Mouse (Mus musculus): ENCODE measurements at regions not wholly inside any gene's neighbourhood (a gene's known extent, or its start where the extent isn't known, plus 50 kb on each side); places are given as distances from the start of the nearest gene placed in this dataset.

DNA sequence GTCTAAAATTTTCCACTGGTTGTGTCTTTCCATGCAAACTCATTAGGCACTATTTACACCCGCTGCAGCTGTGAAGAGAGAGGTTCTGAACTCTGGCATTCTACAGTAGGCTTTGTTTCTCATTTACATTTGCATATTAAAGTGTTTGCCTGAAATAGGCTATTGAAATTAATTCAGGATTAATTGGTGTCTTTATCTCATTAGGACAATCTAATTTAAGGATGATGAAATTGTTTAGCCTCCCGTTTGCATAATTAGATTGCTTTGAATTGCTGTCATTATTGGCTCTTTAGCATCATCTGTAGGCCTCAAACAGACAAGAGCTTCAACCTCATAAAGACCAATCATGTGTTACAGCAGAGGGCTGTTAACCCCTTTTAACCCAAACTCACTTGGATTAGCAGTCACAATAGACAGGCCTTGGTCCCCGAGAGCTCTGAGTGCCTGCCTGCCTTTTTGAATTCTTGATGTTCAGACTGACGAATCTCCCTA is 476.7 kb upstream of the Pbx1 start:
- DNase-seq (ENCODE audit: extremely low spot score, low read depth, low spot score), result no peak

DNA sequence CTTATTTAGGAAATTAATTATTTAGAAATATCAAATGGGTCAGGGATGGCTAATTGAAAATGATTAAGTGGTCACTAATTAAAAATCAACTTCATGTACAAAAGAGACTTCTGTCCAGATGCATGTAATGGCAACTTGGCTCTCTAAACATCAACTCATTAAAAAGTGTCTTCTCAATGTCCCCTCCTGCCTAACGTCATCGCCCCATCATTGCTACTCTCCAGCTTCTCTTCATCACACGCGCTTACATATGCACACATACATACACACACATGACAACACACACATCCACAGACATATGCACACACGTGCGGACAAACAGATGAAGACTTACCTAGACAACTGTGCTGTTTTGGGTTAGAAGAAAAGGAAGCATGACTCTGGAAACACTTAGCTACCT is 476.1 kb upstream of the Pbx1 start:
- DNase-seq (ENCODE audit: extremely low spot score, low read depth, low spot score), result no peak

DNA sequence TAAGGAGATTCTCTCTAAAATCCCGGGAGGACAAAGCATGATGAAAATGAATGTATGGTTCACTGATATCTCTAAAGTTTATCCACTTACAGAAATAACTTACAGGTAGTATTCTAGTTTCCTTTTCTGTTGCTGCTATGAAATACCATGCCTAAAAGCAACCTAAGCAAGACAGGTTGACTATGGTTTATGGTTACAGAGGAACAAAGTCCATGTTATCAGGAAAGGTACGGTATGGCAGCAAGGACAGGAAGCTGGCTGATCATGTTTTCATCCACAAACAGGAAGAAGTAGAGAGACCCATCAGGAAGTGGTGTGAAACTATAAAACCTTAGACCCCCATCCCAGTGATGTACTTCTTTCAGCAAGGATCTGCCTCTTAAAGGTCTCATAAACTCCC is 466.4 kb upstream of the Pbx1 start:
- no peak for DNase-seq (ENCODE audit: extremely low spot score, low read depth, low spot score)

GRCm38 (mm10) chr1:168861577-168861976 is 429.5 kb upstream of the Pbx1 start:
- no peak for DNase-seq (ENCODE audit: extremely low spot score, low read depth, low spot score)

- DNase-seq (ENCODE audit: extremely low spot score, low read depth, low spot score), result no peak
Observed at GRCm38 (mm10) chr1:168823184-168823583, 391.1 kb upstream of the Pbx1 start.

DNA sequence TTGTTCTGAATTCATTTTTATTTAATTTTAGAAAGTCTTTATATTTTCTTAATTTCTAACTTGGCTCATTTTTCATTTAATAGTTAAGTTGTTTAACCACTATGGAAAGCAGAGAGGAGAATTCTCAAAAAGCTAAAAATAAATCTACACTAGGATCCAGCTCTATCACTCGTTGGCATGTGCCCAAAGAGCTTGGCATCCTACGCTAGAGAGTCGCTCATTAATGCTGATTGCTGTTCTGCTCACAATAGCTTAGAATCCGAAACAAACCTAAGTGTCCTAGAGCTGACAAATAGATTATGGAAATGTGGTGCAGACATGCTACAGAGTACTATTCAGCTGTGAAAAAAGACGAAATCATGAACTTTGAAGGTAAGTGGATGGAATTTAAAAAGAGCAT is 386.3 kb upstream of the Pbx1 start:
- DNase-seq (ENCODE audit: extremely low spot score, low read depth, low spot score), result no peak

DNA sequence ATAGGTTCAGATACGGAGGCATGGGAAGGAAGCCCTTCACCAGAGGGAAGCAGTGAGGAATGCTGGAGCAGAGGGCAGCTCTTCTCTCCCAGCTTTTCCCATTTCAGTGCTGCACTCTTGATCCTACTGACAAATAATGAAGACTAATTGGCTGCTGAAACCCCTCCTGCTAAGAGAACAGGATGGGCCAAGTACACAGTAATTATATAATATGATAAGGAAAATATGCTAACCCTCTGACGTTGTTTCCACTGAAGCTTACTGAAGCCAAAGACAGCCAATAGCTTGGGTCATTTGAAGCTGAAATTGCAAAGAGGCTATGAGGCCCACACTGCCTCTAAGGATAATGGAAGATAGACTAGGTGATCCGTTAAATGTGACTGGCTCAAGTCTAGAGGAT is 375.0 kb upstream of the Pbx1 start:
- DNase-seq (ENCODE audit: extremely low spot score, low read depth, low spot score), result no peak

DNA sequence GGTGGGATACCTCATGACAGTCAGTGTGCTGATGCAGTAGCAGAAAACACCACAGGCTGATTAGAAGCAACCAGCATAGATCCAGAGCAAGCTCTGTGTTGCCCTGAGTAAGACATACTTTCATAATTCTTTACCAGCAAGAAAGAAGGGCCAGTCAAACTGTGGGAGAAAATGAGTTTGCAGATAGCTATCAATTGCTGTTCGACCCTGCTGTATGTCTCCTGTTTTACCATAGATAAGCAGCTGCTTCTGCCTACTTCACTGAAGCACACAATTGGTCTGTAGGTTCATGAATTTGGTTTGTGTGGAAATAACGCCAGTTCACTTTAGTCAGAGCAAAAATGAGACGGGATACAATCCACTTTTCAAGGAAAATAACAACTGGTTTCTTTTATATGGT is 373.4 kb upstream of the Pbx1 start:
- DNase-seq (ENCODE audit: extremely low spot score, low read depth, low spot score), result no peak

GRCm38 (mm10) chr1:168801046-168801445 is 369.0 kb upstream of the Pbx1 start:
- no peak for DNase-seq (ENCODE audit: extremely low spot score, low read depth, low spot score)

GRCm38 (mm10) chr1:168786731-168787130 is 354.7 kb upstream of the Pbx1 start:
- DNase-seq (ENCODE audit: extremely low spot score, low read depth, low spot score), result no peak

- no peak for DNase-seq (ENCODE audit: extremely low spot score, low read depth, low spot score)
Observed at GRCm38 (mm10) chr1:168783851-168784250, 351.8 kb upstream of the Pbx1 start.

DNA sequence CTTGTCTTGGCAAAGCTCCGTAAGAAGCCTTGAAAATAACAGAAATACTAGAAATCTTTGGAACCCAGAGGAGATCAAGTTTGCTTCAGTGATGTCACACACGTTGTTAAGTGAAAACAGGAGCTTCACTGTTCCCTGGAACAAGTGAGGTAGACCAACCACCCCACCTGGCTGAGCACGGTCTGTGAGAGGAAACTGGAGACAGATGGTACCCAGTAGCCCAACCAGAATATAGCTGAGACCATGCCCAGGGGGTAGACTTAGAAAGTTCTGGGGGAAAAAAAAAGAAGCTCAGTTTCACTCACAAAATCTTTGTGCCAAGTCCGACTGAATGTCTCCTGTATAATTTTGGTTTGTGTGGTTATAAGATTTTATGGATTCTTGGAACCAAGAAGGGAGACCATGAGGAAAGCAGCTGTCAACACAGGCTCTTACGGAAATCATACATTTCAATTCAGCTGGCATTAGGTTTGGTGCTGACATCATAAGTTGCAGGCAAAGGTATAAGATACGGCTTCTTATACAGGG is 332.4 kb upstream of the Pbx1 start:
- DNase-seq (ENCODE audit: extremely low spot score, low read depth, low spot score), result no peak

DNA sequence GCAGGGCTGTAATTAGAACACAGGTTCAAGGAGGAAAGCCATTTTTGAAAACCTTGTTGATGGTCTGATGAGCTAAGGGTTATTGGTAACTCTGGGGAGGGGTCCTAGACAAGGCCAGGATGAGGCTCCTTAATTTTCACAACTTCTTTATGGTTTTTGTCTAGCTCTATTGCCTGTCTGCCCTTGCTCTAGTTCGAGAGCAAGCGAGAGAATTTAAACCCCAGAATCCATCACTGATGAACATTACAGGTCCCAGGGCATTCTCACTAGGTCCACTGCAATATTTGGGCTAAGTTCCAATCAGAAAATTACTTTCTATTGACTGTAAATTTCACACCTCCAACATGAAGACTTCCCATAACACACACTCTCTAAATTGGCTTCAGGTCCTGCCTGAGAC is 329.0 kb upstream of the Pbx1 start:
- DNase-seq (ENCODE audit: extremely low spot score, low read depth, low spot score), result no peak

DNA sequence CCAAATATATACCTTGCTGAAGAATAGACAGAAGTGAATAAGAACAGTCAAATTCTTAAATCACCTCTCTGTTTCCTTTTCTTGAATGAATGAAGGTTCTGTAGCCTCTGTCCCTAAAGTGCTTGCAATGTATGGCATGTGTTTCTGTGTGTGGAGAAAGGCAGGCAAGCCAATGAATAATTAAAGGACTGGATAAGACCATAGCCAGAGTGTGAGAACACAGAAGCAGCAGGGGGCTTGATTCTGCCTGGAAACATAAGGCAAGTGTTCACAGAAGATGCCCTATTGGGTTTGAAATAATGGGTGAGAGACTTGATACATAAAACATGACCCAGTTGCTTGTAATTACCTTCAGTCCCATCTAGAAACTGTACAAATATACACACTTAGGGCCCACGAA is 328.2 kb upstream of the Pbx1 start:
- no peak for DNase-seq (ENCODE audit: extremely low spot score, low read depth, low spot score)

DNA sequence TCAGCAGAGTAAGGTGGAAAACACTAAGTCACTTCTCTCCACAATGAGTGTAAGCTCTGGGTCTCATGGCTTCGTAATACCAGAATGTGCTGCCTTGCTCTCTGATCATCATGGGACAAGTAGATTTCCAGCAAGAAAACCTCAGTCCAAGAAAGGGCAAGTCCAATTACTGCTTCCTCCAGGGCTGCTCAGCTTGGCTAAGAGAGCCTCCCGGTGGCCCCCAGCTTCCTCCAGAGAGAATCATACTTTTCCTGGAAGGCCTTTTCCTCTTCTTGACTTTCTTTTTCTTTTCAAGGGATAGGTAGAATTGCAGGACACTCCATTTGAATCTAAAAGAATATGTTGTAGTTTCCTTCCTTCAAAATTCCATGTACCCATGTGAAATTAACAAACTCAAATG is 326.8 kb upstream of the Pbx1 start:
- DNase-seq (ENCODE audit: extremely low spot score, low read depth, low spot score), result no peak

DNA sequence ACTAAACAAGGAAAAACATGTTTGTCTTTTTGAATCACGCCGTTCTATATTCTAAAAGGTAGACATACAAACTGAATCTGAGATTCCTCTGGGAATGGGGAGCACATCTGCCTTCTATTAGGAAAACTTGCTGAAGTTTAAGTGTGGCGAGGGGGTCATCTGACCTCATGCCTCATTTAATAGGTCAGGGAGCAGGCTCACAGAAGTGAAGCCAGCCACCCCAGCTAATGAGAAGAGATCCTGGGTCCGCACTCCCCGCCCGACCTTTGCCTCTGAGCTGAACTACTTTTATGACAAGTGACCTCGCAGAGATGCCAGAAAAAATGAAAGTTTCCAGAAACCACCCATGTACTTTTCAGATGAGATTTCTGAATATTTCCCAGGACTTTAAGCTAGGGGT is 322.1 kb upstream of the Pbx1 start:
- DNase-seq (ENCODE audit: extremely low spot score, low read depth, low spot score), result peak; percentile 76

DNA sequence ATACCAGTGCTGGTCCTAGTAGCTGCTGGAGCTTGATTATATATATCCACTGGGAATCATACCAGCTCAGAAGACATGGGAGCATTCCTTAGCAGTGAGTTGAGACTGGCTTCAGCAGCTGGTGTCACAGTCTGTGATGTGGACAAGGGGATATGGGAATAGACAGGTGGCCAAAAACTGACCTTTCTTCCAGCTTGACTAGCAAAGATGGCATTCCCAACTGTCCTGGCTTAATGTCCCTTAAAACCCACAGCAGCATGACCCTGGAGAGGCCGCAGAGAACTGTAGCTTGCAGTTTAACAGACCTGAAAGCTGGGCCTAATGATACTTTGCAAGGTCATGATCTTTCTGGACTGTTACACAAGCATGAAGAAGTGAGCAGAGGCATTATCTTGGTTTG is 311.4 kb upstream of the Pbx1 start:
- no peak for DNase-seq (ENCODE audit: extremely low spot score, low read depth, low spot score)

DNA sequence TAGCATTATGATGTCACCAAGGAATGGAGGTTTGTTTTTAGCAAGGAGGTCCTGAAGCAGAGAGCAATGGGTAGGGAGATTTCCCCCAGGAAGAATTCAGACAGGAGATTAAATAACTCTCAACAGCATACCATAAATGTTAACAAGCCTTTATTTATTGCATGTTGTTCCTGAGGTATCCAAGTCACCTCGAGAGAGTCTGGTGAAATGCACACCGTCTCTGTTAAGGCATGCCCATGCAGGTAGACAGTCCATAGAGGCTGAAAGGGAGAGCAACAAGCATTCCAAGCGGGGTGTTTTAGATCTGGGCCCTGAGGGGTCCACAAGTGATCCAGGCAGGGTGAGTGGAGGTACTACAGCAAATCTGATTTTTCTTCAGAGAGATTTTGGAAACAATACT is 305.9 kb upstream of the Pbx1 start:
- DNase-seq (ENCODE audit: extremely low spot score, low read depth, low spot score), result no peak

DNA sequence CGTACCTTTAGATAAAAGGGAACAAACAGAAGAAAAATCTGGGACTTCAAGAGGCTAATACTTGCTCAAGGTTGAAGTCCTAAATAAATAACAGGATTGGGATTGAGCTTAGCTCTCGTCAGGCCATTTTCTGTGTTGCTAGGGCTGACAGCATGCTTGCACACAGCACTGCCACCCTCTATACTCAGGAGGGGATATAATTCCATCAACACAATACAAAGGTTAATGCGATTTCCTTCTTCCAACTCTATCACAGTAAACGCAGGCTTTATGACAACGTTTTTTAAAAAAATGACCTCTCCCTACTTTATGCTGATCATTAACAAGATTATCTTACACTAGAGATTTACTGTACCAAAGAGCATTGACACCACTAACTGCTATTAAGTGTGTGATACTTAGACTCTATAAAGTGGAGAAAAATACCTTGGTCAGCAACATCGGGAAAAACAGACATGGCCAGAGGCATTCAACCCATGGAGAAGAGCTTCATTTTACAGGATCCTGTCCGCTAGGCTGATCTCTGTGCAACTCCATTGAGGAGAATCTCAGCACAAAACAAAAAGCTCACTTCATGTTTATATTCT is 305.3 kb upstream of the Pbx1 start:
- DNase-seq (ENCODE audit: extremely low spot score, low read depth, low spot score), result no peak

- no peak for DNase-seq (ENCODE audit: extremely low spot score, low read depth, low spot score)
Observed at GRCm38 (mm10) chr1:168733066-168733465, 301.0 kb upstream of the Pbx1 start.

- DNase-seq (ENCODE audit: extremely low spot score, low read depth, low spot score), result no peak
Observed at GRCm38 (mm10) chr1:168709836-168710235, 277.8 kb upstream of the Pbx1 start.

DNA sequence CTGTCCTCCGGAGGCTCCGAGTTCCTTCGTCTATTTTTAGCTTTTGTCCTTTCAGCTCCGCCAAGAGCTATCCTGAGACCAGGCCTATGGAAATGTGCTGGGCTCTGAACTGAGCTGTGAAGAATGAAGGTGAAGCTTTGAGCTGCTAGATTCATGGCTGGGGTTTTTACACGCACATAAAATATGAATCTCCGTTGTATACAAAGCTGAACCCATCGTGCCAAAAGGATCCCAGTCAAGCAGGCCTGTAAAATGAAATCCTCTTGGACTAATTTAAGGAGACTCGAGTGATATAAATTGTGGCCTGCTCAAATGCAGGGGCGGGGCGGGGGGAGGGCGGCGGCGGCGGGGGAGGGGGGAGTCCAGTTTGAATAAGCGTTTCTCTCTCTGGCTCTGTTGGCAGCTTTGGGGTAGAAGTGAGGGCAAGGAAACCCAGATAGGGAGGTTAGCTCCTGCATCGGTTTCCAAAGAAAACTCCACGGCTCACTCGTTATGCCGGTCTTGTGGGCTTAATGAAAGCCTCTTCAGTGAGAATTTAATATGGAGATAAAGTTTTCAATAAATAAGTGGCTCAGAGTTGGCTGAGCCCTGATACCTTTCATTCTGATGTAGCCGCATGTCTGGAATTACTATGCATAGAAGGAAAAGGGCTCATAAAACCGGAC is 277.1 kb upstream of the Pbx1 start:
- DNase-seq (ENCODE audit: extremely low spot score, low read depth, low spot score), result peak; percentile 52

All from hindlimb bud, embryonic 11.5 days (tissue).